Mouse (Mus musculus): ENCODE measurements at regions not wholly inside any gene's neighbourhood (a gene's known extent, or its start where the extent isn't known, plus 50 kb on each side); places are given as distances from the start of the nearest gene placed in this dataset.

GRCm38 (mm10) chr7:71648314-71648713, 297.0 kb upstream of the Gm10295 start:
- DNase-seq (ENCODE audit: low spot score in 2 of 2): no peak

- no peak for DNase-seq (ENCODE audit: low spot score in 2 of 2)
Measured at GRCm38 (mm10) chr7:71646944-71647343, 295.7 kb upstream of the Gm10295 start.

GRCm38 (mm10) chr7:71623048-71623447, 271.8 kb upstream of the Gm10295 start:
- DNase-seq (ENCODE audit: low spot score in 2 of 2): no peak

- no peak for DNase-seq (ENCODE audit: low spot score in 2 of 2)
Measured at GRCm38 (mm10) chr7:71603159-71603558, 251.9 kb upstream of the Gm10295 start.

- DNase-seq (ENCODE audit: low spot score in 2 of 2): no peak
Measured at GRCm38 (mm10) chr7:71596780-71597179, 245.5 kb upstream of the Gm10295 start.

- DNase-seq (ENCODE audit: low spot score in 2 of 2): no peak
Measured at GRCm38 (mm10) chr7:71587626-71588025, 236.3 kb upstream of the Gm10295 start.

- DNase-seq (ENCODE audit: low spot score in 2 of 2): no peak
Measured at GRCm38 (mm10) chr7:71583443-71584055, 232.3 kb upstream of the Gm10295 start.

GRCm38 (mm10) chr7:71581746-71582145, 230.5 kb upstream of the Gm10295 start:
- peak; percentile 16 to 54 for DNase-seq (ENCODE audit: low spot score in 2 of 2)

- DNase-seq (ENCODE audit: low spot score in 2 of 2): no peak
Measured at GRCm38 (mm10) chr7:71560296-71560936, 209.1 kb upstream of the Gm10295 start.

- DNase-seq (ENCODE audit: low spot score in 2 of 2): no peak
Measured at GRCm38 (mm10) chr7:71556473-71556872, 205.2 kb upstream of the Gm10295 start.

GRCm38 (mm10) chr7:71555476-71555875, 204.2 kb upstream of the Gm10295 start:
- no peak for DNase-seq (ENCODE audit: low spot score in 2 of 2)

GRCm38 (mm10) chr7:71546606-71547213, 195.4 kb upstream of the Gm10295 start:
- no peak for DNase-seq (ENCODE audit: low spot score in 2 of 2)

- DNase-seq (ENCODE audit: low spot score in 2 of 2): no peak
Measured at GRCm38 (mm10) chr7:71541467-71541866, 190.2 kb upstream of the Gm10295 start.

- no peak for DNase-seq (ENCODE audit: low spot score in 2 of 2)
Measured at GRCm38 (mm10) chr7:71533109-71533508, 181.8 kb upstream of the Gm10295 start.

GRCm38 (mm10) chr7:71531496-71531895, 180.2 kb upstream of the Gm10295 start:
- peak in 1 of 2 experiments; percentile 1 for DNase-seq (ENCODE audit: low spot score in 2 of 2)

GRCm38 (mm10) chr7:71530922-71531321, 179.6 kb upstream of the Gm10295 start:
- no peak for DNase-seq (ENCODE audit: low spot score in 2 of 2)

GRCm38 (mm10) chr7:71526152-71526551, 174.9 kb upstream of the Gm10295 start:
- no peak for DNase-seq (ENCODE audit: low spot score in 2 of 2)

- no peak for DNase-seq (ENCODE audit: low spot score in 2 of 2)
Measured at GRCm38 (mm10) chr7:71524577-71525126, 173.4 kb upstream of the Gm10295 start.

- DNase-seq (ENCODE audit: low spot score in 2 of 2): no peak
Measured at GRCm38 (mm10) chr7:71524119-71524518, 172.8 kb upstream of the Gm10295 start.

GRCm38 (mm10) chr7:71507379-71507778, 156.1 kb upstream of the Gm10295 start:
- DNase-seq (ENCODE audit: low spot score in 2 of 2): no peak

- DNase-seq (ENCODE audit: low spot score in 2 of 2): no peak
Measured at GRCm38 (mm10) chr7:71500719-71501118, 149.4 kb upstream of the Gm10295 start.

- no peak for DNase-seq (ENCODE audit: low spot score in 2 of 2)
Measured at GRCm38 (mm10) chr7:71498123-71498522, 146.8 kb upstream of the Gm10295 start.

- no peak for DNase-seq (ENCODE audit: low spot score in 2 of 2)
Measured at GRCm38 (mm10) chr7:71491128-71491527, 139.8 kb upstream of the Gm10295 start.

All from urinary bladder, adult 18-20 months (tissue).